Mouse (Mus musculus): ENCODE data around the gene Vipas39. TPM values are rescaled to one million over a fixed set of nuclear protein-coding genes. Genes with fewer than 3 reads are reported as not detected.
"Not testable (repeated sequence)": the region's sequence is repeated elsewhere in the genome, so short reads cannot be mapped to it uniquely, and the experiment has no call there.

The Vipas39 gene
- polyA plus RNA-seq, 1 experiment from 2014 or later, result 65.6 TPM

GRCm38 (mm10) chr12:87217596-87217995, 48.5 kb downstream of the Vipas39 start:
- no peaks in the 10 kb centered on the region for H3K9me3 ChIP-seq (ENCODE audit: control insufficient read depth, low read length)
- H3K9ac ChIP-seq (ENCODE audit: low read depth, low read length), result no peak overlapping the region
- H3K36me3 ChIP-seq (ENCODE audit: control insufficient read depth, insufficient read depth, low read length), result no peaks in the 10 kb centered on the region
- no peak overlapping the region for H3K4me2 ChIP-seq (replicated peaks; ENCODE audit: low read depth, low read length)
- ATAC-seq (ENCODE audit: low FRiP score), result no peak
- H3K4me3 ChIP-seq (ENCODE audit: low read depth, low read length), result no peak overlapping the region
- DNase-seq (ENCODE audit: low spot score), result no peak
- H3K4me1 ChIP-seq (replicated peaks; ENCODE audit: control insufficient read depth, insufficient read depth, low read length), result no peaks in the 10 kb centered on the region
- H3K27me3 ChIP-seq (ENCODE audit: control insufficient read depth, insufficient read depth, low read length), result no peaks in the 10 kb centered on the region
- no peak overlapping the region for H3K27ac ChIP-seq (ENCODE audit: low read depth, low read length)

- H3K4me3 ChIP-seq (ENCODE audit: low read depth, low read length), result no peak overlapping the region
- no peak overlapping the region for H3K27ac ChIP-seq (ENCODE audit: low read depth, low read length)
- H3K9ac ChIP-seq (ENCODE audit: low read depth, low read length), result no peak overlapping the region
- no peak for DNase-seq (ENCODE audit: low spot score)
- H3K27me3 ChIP-seq (ENCODE audit: control insufficient read depth, insufficient read depth, low read length), result no peaks in the 10 kb centered on the region
- H3K36me3 ChIP-seq (ENCODE audit: control insufficient read depth, insufficient read depth, low read length), result no peaks in the 10 kb centered on the region
- no peak for ATAC-seq (ENCODE audit: low FRiP score)
- no peaks in the 10 kb centered on the region for H3K9me3 ChIP-seq (ENCODE audit: control insufficient read depth, low read length)
- H3K4me2 ChIP-seq (replicated peaks; ENCODE audit: low read depth, low read length), result no peak overlapping the region
- 77% methylated on average over 2 of the region's 2 CpGs for WGBS
- H3K4me1 ChIP-seq (replicated peaks; ENCODE audit: control insufficient read depth, insufficient read depth, low read length), result no peaks in the 10 kb centered on the region
Observed at GRCm38 (mm10) chr12:87216053-87216452, 50.0 kb downstream of the Vipas39 start.

GRCm38 (mm10) chr12:87212844-87213606, 53.0 kb downstream of the Vipas39 start:
- DNase-seq (ENCODE audit: low spot score), result no peak
- ATAC-seq (ENCODE audit: low FRiP score), result no peak
- Histone ChIP-seq H3K27ac (ENCODE audit: low read depth, low read length) (no peak overlapping the region), H3K9me3 (ENCODE audit: control insufficient read depth, low read length) (no peaks in the 10 kb centered on the region), H3K36me3 (ENCODE audit: control insufficient read depth, insufficient read depth, low read length) (no peaks in the 10 kb centered on the region), H3K4me2 (replicated peaks; ENCODE audit: low read depth, low read length) (no peak overlapping the region), H3K4me3 (ENCODE audit: low read depth, low read length) (no peak overlapping the region), H3K27me3 (ENCODE audit: control insufficient read depth, insufficient read depth, low read length) (no peaks in the 10 kb centered on the region), H3K4me1 (replicated peaks; ENCODE audit: control insufficient read depth, insufficient read depth, low read length) (no peaks in the 10 kb centered on the region), H3K9ac (ENCODE audit: low read depth, low read length) (no peak overlapping the region)
- 44% methylated on average over 2 of the region's 2 CpGs for WGBS

- H3K27me3 ChIP-seq (ENCODE audit: control insufficient read depth, insufficient read depth, low read length); H3K9ac ChIP-seq (ENCODE audit: low read depth, low read length); ATAC-seq (ENCODE audit: low FRiP score); H3K36me3 ChIP-seq (ENCODE audit: control insufficient read depth, insufficient read depth, low read length); H3K27ac ChIP-seq (ENCODE audit: low read depth, low read length); DNase-seq (ENCODE audit: low spot score); H3K4me1 ChIP-seq (replicated peaks; ENCODE audit: control insufficient read depth, insufficient read depth, low read length); H3K9me3 ChIP-seq (ENCODE audit: control insufficient read depth, low read length); H3K4me2 ChIP-seq (replicated peaks; ENCODE audit: low read depth, low read length); H3K4me3 ChIP-seq (ENCODE audit: low read depth, low read length): not testable (repeated sequence)
- 88% methylated on average over 5 of the region's 5 CpGs for WGBS
Observed at GRCm38 (mm10) chr12:87205789-87206188, 60.3 kb downstream of the Vipas39 start.

- DNase-seq (ENCODE audit: low spot score), result no peak
- Histone ChIP-seq H3K9ac (ENCODE audit: low read depth, low read length) (no peak overlapping the region), H3K4me2 (replicated peaks; ENCODE audit: low read depth, low read length) (no peak overlapping the region), H3K4me1 (replicated peaks; ENCODE audit: control insufficient read depth, insufficient read depth, low read length) (peaks cover 6% of the 10 kb centered on the region), H3K27me3 (ENCODE audit: control insufficient read depth, insufficient read depth, low read length) (no peaks in the 10 kb centered on the region), H3K9me3 (ENCODE audit: control insufficient read depth, low read length) (no peaks in the 10 kb centered on the region), H3K27ac (ENCODE audit: low read depth, low read length) (no peak overlapping the region), H3K36me3 (ENCODE audit: control insufficient read depth, insufficient read depth, low read length) (no peaks in the 10 kb centered on the region), H3K4me3 (ENCODE audit: low read depth, low read length) (no peak overlapping the region)
- no peak for ATAC-seq (ENCODE audit: low FRiP score)
- 72% methylated on average over 5 of the region's 5 CpGs for WGBS
Observed at GRCm38 (mm10) chr12:87201694-87202093, 64.4 kb downstream of the Vipas39 start.

- no peaks in the 10 kb centered on the region for H3K36me3 ChIP-seq (ENCODE audit: control insufficient read depth, insufficient read depth, low read length)
- peak within 1 kb of the TSS; percentile 86 for H3K27ac ChIP-seq (ENCODE audit: low read depth, low read length)
- H3K9me3 ChIP-seq (ENCODE audit: control insufficient read depth, low read length), result no peaks in the 10 kb centered on the region
- no peaks in the 10 kb centered on the region for H3K27me3 ChIP-seq (ENCODE audit: control insufficient read depth, insufficient read depth, low read length)
- WGBS, result under 1% methylated on average over 52 of the region's 70 CpGs
- peak within 1 kb of the TSS; percentile 88 for H3K9ac ChIP-seq (ENCODE audit: low read depth, low read length)
- H3K4me2 ChIP-seq (replicated peaks; ENCODE audit: low read depth, low read length), result peak within 1 kb of the TSS; percentile 90
- ATAC-seq (ENCODE audit: low FRiP score), result peak; percentile 96
- DNase-seq (ENCODE audit: low spot score), result peak; percentile 88
- peak within 1 kb of the TSS; percentile 69 for H3K4me3 ChIP-seq (ENCODE audit: low read depth, low read length)
- H3K4me1 ChIP-seq (replicated peaks; ENCODE audit: control insufficient read depth, insufficient read depth, low read length), result peaks cover 6% of the 10 kb centered on the region
Observed at GRCm38 (mm10) chr12:87199973-87200586, 66.0 kb downstream of the Vipas39 start, which contains the start of gene Tmed8. Gene Tmed8, minus strand, starts transcription at chr12:87200454.

GRCm38 (mm10) chr12:87199206-87199972, 66.7 kb downstream of the Vipas39 start, which contains the start of gene Samd15:
Gene Samd15, plus strand, starts transcription at chr12:87199723.
- DNase-seq (ENCODE audit: low spot score) (no peak), ATAC-seq (ENCODE audit: low FRiP score) (peak; percentile 62; the same call in 1 of the 2 replicates)
- Histone ChIP-seq H3K9ac (ENCODE audit: low read depth, low read length) (peak within 1 kb of the TSS; percentile 88), H3K4me2 (replicated peaks; ENCODE audit: low read depth, low read length) (peak within 1 kb of the TSS; percentile 90), H3K27ac (ENCODE audit: low read depth, low read length) (peak within 1 kb of the TSS; percentile 86), H3K36me3 (ENCODE audit: control insufficient read depth, insufficient read depth, low read length) (no peaks in the 10 kb centered on the region), H3K4me3 (ENCODE audit: low read depth, low read length) (peak within 1 kb of the TSS; percentile 69), H3K27me3 (ENCODE audit: control insufficient read depth, insufficient read depth, low read length) (no peaks in the 10 kb centered on the region), H3K4me1 (replicated peaks; ENCODE audit: control insufficient read depth, insufficient read depth, low read length) (peaks cover 6% of the 10 kb centered on the region), H3K9me3 (ENCODE audit: control insufficient read depth, low read length) (no peaks in the 10 kb centered on the region)
- WGBS, result under 1% methylated on average over 34 of the region's 38 CpGs

- Histone ChIP-seq H3K27ac (ENCODE audit: low read depth, low read length) (no peak overlapping the region), H3K4me2 (replicated peaks; ENCODE audit: low read depth, low read length) (peak overlapping the region; percentile 90), H3K4me3 (ENCODE audit: low read depth, low read length) (peak overlapping the region; percentile 69), H3K4me1 (replicated peaks; ENCODE audit: control insufficient read depth, insufficient read depth, low read length) (peaks cover 6% of the 10 kb centered on the region), H3K9me3 (ENCODE audit: control insufficient read depth, low read length) (no peaks in the 10 kb centered on the region), H3K36me3 (ENCODE audit: control insufficient read depth, insufficient read depth, low read length) (no peaks in the 10 kb centered on the region), H3K27me3 (ENCODE audit: control insufficient read depth, insufficient read depth, low read length) (no peaks in the 10 kb centered on the region), H3K9ac (ENCODE audit: low read depth, low read length) (peak overlapping the region; percentile 88; the same call in 1 of the 2 replicates)
- ATAC-seq (ENCODE audit: low FRiP score) (no peak), DNase-seq (ENCODE audit: low spot score) (no peak)
- 63% methylated on average over 6 of the region's 6 CpGs for WGBS
Observed at GRCm38 (mm10) chr12:87198792-87199191, 67.3 kb downstream of the Vipas39 start.

Measured in hindbrain, embryonic 11.5 days (tissue).